Mouse (Mus musculus): ENCODE results near the gene Lgals7.

DNA sequence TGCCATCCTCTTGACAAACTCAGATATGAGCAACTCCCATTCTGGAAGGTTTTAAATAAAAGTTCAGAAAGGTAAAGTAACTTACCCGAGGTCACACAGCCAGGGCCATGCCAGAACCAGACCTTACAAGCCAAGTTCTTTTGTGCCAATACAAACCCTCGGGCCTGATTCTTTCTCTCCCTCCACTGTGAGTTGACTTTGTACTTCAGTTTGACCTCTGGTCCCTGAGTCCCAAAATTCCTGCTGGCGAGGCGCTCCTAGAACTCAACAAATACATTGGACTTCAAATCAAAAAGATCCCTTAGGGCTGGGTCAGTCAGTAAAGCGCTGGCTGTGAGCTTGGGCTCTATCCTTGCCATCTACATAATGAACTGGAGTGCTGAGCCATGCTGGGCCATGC, 26.7 kb upstream of the Lgals7 start:
- TF ChIP-seq POLR2A (IDR thresholded peaks at IDR 0.05; ENCODE audit: extremely low read depth, insufficient read depth, low read length) (no peak), CTCF (IDR thresholded peaks at IDR 0.05; ENCODE audit: low read depth, low read length) (no peak)

All from liver, adult 2 months (tissue).